Mouse (Mus musculus): ENCODE results near the gene Mcat. TPM values are rescaled to one million over a fixed set of nuclear protein-coding genes. Genes with fewer than 3 reads are reported as not detected.

Gene Mcat
- polyA plus RNA-seq, 1 experiment from 2014 or later, result 41.2 TPM

DNA sequence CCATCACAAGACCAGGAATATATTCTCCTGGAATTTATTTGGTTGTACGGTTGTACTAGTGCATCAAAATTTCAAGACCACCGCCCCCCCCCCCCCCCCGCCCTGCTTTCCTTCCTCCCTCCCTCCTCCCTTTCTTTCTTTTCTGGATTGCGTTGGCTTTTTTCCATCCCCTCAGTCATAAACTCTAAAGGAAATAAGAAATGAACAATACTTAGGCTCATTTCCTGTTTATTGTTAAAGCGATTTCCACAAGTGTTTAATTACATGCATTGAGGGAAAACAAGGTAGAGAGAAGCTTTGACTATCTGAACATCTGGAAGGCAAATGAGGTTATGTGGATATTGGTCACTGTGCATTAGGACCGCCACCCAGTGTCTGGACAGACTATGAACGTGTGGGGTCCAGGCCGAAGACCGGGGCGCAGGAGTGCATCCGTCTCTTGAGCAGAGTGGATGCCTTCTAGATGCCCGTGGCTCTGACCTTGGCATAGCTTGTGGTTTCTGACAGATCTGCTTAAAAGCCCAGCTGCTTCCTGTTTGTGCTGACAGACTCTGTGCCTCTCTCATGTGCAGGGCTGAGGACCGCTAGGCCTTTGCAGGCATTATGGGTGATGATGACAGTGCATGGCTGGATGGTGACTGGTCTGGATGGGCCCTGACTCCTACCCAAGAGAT lies 38.9 kb upstream of the Mcat start:
- DNase-seq (ENCODE audit: low spot score), result peak; percentile 45
- no peak for ATAC-seq (replicated peaks; ENCODE audit: low FRiP score, low read depth)
- Histone ChIP-seq H3K9me3 (replicated peaks; ENCODE audit: low read length) (no peaks in the 10 kb centered on the region), H3K9ac (ENCODE audit: low read depth, low read length) (no peak overlapping the region), H3K27me3 (ENCODE audit: insufficient read depth, low read length) (no peaks in the 10 kb centered on the region), H3K4me2 (ENCODE audit: low read length) (no peak overlapping the region), H3K4me1 (replicated peaks; ENCODE audit: insufficient read depth, low read length) (no peaks in the 10 kb centered on the region), H3K36me3 (ENCODE audit: insufficient read depth, low read length) (no peaks in the 10 kb centered on the region), H3K27ac (no peak overlapping the region), H3K4me3 (replicated peaks; ENCODE audit: low read depth, low read length) (no peak overlapping the region)
- TF ChIP-seq CTCF (IDR thresholded peaks at IDR 0.05; ENCODE audit: low read depth), result no peak
- 64% methylated on average over 13 of the region's 13 CpGs for WGBS

DNA sequence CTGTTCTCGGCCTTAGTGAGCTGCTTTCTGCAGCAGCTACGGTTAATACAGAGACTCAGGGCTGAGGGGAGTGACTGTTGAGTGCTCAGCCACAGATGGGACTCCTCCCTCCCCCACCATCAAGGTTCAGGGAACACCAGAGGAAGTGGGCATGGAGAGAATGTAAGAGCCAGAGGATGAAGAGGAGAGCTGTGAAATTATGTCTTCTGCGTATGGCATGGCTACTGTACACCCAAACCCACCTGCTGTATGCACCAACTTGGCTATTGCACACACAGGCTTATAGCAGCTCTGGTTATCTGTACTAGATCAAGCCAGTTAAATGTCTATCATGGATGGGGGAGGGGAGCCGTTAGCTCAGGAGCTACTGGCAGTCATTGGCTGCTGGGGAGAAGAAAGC lies 37.6 kb upstream of the Mcat start:
- no peak overlapping the region for H3K27ac ChIP-seq
- ATAC-seq (replicated peaks; ENCODE audit: low FRiP score, low read depth), result no peak
- DNase-seq (ENCODE audit: low spot score), result no peak
- H3K4me3 ChIP-seq (replicated peaks; ENCODE audit: low read depth, low read length), result no peak overlapping the region
- no peak for TF ChIP-seq CTCF (IDR thresholded peaks at IDR 0.05; ENCODE audit: low read depth)
- 64% methylated on average over 4 of the region's 4 CpGs for WGBS
- H3K9me3 ChIP-seq (replicated peaks; ENCODE audit: low read length), result no peaks in the 10 kb centered on the region
- no peak overlapping the region for H3K9ac ChIP-seq (ENCODE audit: low read depth, low read length)
- no peaks in the 10 kb centered on the region for H3K4me1 ChIP-seq (replicated peaks; ENCODE audit: insufficient read depth, low read length)
- no peaks in the 10 kb centered on the region for H3K36me3 ChIP-seq (ENCODE audit: insufficient read depth, low read length)
- no peak overlapping the region for H3K4me2 ChIP-seq (ENCODE audit: low read length)
- no peaks in the 10 kb centered on the region for H3K27me3 ChIP-seq (ENCODE audit: insufficient read depth, low read length)

DNA sequence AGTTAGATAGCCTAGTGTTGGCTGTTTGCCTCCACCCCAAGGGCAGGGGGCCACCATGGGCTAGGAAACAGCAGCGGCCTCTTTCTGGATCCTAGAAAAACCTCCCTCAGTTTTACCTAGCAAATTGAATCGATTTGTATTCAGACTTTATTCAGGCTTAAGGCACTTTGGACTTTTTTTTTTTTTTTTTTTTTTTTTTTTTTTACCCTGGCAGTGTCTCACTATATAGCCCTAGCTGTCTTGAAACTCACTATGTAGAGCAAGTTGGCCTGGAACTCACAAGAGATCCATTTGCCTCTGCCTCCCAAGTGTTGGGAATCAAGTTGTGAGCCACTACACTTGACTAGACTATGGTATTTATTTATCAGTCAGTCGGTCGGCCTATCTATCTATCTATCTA lies 33.2 kb upstream of the Mcat start:
- no peak for DNase-seq (ENCODE audit: low spot score)
- H3K4me2 ChIP-seq (ENCODE audit: low read length), result no peak overlapping the region
- peaks cover 12% of the 10 kb centered on the region for H3K4me1 ChIP-seq (replicated peaks; ENCODE audit: insufficient read depth, low read length)
- H3K36me3 ChIP-seq (ENCODE audit: insufficient read depth, low read length), result no peaks in the 10 kb centered on the region
- no peaks in the 10 kb centered on the region for H3K9me3 ChIP-seq (replicated peaks; ENCODE audit: low read length)
- 89% methylated on average over 4 of the region's 4 CpGs for WGBS
- ATAC-seq (replicated peaks; ENCODE audit: low FRiP score, low read depth), result no peak
- no peak overlapping the region for H3K9ac ChIP-seq (ENCODE audit: low read depth, low read length)
- TF ChIP-seq CTCF (IDR thresholded peaks at IDR 0.05; ENCODE audit: low read depth), result no peak
- no peaks in the 10 kb centered on the region for H3K27me3 ChIP-seq (ENCODE audit: insufficient read depth, low read length)
- no peak overlapping the region for H3K4me3 ChIP-seq (replicated peaks; ENCODE audit: low read depth, low read length)
- H3K27ac ChIP-seq, result no peak overlapping the region

DNA sequence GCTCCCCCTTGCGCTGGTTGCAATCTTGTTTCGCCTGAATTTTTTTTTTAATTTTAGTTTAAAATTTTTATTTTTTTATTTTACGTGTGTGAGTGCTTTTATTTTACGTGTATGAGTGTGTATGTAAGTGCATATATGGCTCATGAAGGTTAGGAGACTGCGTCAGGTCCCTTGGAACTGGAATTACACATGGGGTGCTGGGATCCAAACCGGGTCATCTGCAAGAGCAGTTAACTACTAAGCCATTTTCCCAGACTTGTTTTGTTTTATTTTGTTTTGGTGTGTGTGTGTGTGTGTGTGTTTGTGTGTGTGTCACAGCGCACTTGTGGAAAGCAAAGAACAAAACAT lies 31.8 kb upstream of the Mcat start:
- no peak overlapping the region for H3K27ac ChIP-seq
- no peak for DNase-seq (ENCODE audit: low spot score)
- H3K9ac ChIP-seq (ENCODE audit: low read depth, low read length), result peak overlapping the region; percentile 63; the same call in 1 of the 2 replicates
- peaks cover 4% of the 10 kb centered on the region; the same call in 1 of the 2 replicates for H3K36me3 ChIP-seq (ENCODE audit: insufficient read depth, low read length)
- H3K4me1 ChIP-seq (replicated peaks; ENCODE audit: insufficient read depth, low read length), result peaks cover 12% of the 10 kb centered on the region
- WGBS, result 34% methylated on average over 7 of the region's 7 CpGs
- peak overlapping the region; percentile 58 for H3K4me3 ChIP-seq (replicated peaks; ENCODE audit: low read depth, low read length)
- H3K9me3 ChIP-seq (replicated peaks; ENCODE audit: low read length), result no peaks in the 10 kb centered on the region
- no peak for ATAC-seq (replicated peaks; ENCODE audit: low FRiP score, low read depth)
- no peaks in the 10 kb centered on the region for H3K27me3 ChIP-seq (ENCODE audit: insufficient read depth, low read length)
- peak overlapping the region; percentile 57 for H3K4me2 ChIP-seq (ENCODE audit: low read length)
- TF ChIP-seq CTCF (IDR thresholded peaks at IDR 0.05; ENCODE audit: low read depth), result no peak

DNA sequence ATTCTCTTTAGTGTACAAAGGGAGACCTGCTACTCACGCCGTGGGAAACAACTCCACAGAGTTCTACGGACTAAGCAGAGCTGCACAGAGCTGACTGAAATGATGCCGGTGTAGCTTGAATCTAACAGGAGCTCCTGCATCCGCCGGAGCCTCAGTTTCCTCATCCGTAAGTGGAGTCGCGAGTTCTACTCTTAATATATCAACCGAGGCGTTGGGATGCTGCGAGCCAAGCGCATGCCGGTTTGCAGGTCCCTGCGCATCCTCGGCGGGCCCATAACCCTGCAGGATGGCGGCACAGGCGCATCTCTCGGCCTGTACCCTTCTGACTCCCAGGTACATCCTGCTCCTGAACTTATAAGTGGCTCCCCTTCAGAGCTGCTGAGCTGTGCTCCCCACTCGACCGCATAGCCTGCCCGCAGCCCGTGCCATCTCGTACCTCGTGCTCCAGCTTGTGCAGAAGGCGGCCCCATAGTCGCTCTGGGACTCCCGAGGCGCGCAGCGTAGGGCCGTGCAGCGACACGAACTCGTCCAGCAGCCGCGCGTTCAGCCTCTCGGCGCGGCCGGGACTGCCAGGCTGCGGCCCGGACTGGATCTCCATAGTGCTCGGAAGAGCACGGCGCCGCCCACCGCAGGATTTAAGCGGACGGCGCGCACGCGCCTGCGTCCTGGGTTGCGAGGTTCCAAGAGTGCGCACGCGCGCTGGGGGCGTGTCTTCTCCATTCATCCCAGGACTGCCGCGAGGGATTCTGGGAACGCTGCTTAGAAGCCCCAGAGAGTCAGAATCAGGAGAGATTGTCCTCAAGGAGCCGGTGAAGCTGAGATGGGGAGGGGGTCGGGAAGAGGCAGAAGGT lies 31.2 kb upstream of the Mcat start, which contains the start of gene Ttll12:
Gene Ttll12 (minus strand): TSS at position 645 of the 851 bp plus-strand sequence.
- Histone ChIP-seq H3K36me3 (ENCODE audit: insufficient read depth, low read length) (peaks cover 4% of the 10 kb centered on the region; the same call in 1 of the 2 replicates), H3K4me1 (replicated peaks; ENCODE audit: insufficient read depth, low read length) (peaks cover 12% of the 10 kb centered on the region), H3K27ac (no peak within 1 kb of the TSS), H3K4me3 (replicated peaks; ENCODE audit: low read depth, low read length) (peak within 1 kb of the TSS; percentile 58), H3K9ac (ENCODE audit: low read depth, low read length) (peak within 1 kb of the TSS; percentile 63), H3K9me3 (replicated peaks; ENCODE audit: low read length) (no peaks in the 10 kb centered on the region), H3K4me2 (ENCODE audit: low read length) (peak within 1 kb of the TSS; percentile 57), H3K27me3 (ENCODE audit: insufficient read depth, low read length) (no peaks in the 10 kb centered on the region)
- ATAC-seq (replicated peaks; ENCODE audit: low FRiP score, low read depth), result peak; percentile 90
- peak; percentile 98 for DNase-seq (ENCODE audit: low spot score)
- WGBS, result under 1% methylated on average over 68 of the region's 68 CpGs
- peak; percentile 12; the same call in 1 of the 2 replicates for TF ChIP-seq CTCF (IDR thresholded peaks at IDR 0.05; ENCODE audit: low read depth)

DNA sequence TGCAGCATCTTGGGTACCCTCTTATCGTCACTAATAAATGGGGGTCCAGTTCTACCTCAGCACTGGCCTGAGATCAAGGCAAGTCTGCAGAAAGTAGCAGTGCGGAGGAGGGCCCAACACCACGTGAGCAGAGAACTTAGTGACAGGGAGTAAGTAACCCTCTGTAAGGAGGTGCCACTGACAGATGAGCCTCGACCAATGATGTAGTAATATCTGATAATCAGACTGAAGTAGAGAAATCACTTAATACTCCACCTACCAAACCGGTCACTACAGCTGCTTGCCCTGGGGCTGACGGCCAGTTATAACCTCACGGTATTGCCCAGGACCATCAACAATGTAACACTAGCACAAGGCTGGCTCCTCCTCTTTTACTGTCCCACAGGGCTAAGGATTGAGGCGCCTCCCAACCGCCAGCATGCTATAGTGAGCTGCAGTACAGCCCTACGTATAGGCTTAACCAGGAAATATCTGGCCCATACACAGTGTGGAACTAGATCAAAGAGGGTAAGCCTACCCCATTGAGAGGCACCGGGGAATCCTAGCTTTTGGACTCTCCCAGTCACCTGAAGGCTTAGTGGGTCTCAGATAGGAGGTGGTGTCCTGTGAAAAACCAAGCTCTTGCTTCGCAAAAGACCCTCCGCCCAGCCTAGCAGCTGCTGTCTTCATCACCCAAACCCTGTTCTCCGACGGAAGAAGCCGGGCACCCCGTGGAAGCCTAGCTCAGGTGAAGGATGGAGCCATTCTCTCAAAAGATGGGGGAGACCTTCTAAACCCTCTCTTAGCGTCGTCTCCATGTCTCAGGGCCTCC lies 30.3 kb upstream of the Mcat start:
- H3K4me1 ChIP-seq (replicated peaks; ENCODE audit: insufficient read depth, low read length), result peaks cover 12% of the 10 kb centered on the region
- WGBS, result 9% methylated on average over 19 of the region's 19 CpGs
- TF ChIP-seq CTCF (IDR thresholded peaks at IDR 0.05; ENCODE audit: low read depth), result no peak
- H3K4me3 ChIP-seq (replicated peaks; ENCODE audit: low read depth, low read length), result peak overlapping the region; percentile 58
- ATAC-seq (replicated peaks; ENCODE audit: low FRiP score, low read depth), result peak; percentile 33; the same call in 1 of the 2 replicates
- peak; percentile 48 for DNase-seq (ENCODE audit: low spot score)
- no peak overlapping the region for H3K27ac ChIP-seq
- no peaks in the 10 kb centered on the region for H3K27me3 ChIP-seq (ENCODE audit: insufficient read depth, low read length)
- peaks cover 4% of the 10 kb centered on the region; the same call in 1 of the 2 replicates for H3K36me3 ChIP-seq (ENCODE audit: insufficient read depth, low read length)
- no peaks in the 10 kb centered on the region for H3K9me3 ChIP-seq (replicated peaks; ENCODE audit: low read length)
- H3K9ac ChIP-seq (ENCODE audit: low read depth, low read length), result peak overlapping the region; percentile 63
- H3K4me2 ChIP-seq (ENCODE audit: low read length), result peak overlapping the region; percentile 57

All from kidney, postnatal 0 days (tissue).